Mouse (Mus musculus) CH12.LX (cell line): ENCODE measurements around the gene Mapk13. TPM values are rescaled to one million over a fixed set of nuclear protein-coding genes. Genes with fewer than 3 reads are reported as not detected.
A peak's percentile ranks its signal among the peaks of the same experiment; 100 is the strongest.

Source experiments
- DNase-seq: peaks from one replicate; pipeline ENCODE4 v3.0.0-alpha.2; 2013; ENCODE audit errors: extremely low read depth
- H3K27ac ChIP-seq: 2 replicates; pipeline ENCODE4 v1.5.1; 2012; ENCODE audit warnings: low read depth, mild to moderate bottlenecking, control low read depth, moderate library complexity; ENCODE audit not compliant: insufficient read depth
- H3K27me3 ChIP-seq: replicated peaks from 2 replicates; pipeline ENCODE3; 2012; ENCODE audit warnings: inconsistent platforms
- H3K36me3 ChIP-seq, 2 experiments: replicated peaks in 1 of 2; 2 replicates each; pipeline versions ENCODE3 to v1.6.1; 2012; ENCODE audit warnings: inconsistent platforms in 1 of 2, low read length in 1 of 2, mild to moderate bottlenecking in 1 of 2, mixed read lengths in 1 of 2, moderate library complexity in 1 of 2; ENCODE audit not compliant: control insufficient read depth in 1 of 2, insufficient read depth in 1 of 2
- H3K4me1 ChIP-seq, 2 experiments: 2 replicates each; pipeline ENCODE4 v1.6.1; 2012; ENCODE audit warnings: inconsistent platforms in 1 of 2, moderate library complexity in 1 of 2; ENCODE audit not compliant: insufficient read depth in 2 of 2, control insufficient read depth in 1 of 2
- H3K4me2 ChIP-seq: 2 replicates; pipeline ENCODE4 v1.6.1; 2012; ENCODE audit warnings: low read depth, mild to moderate bottlenecking, control low read depth; ENCODE audit not compliant: poor library complexity, insufficient read depth, severe bottlenecking
- H3K4me3 ChIP-seq, 3 experiments: fragments of 150-350 bp in 1 of 3; sonication (generic) in 1 of 3; replicated peaks in 1 of 3; 2 replicates each; pipeline versions ENCODE3 to v1.5.1; 2011 to 2012; ENCODE audit warnings: low read depth in 2 of 3, low read length in 2 of 3, mild to moderate bottlenecking in 2 of 3, moderate library complexity in 2 of 3, control low read depth in 1 of 3, improper control_type of control experiment in 1 of 3, inconsistent platforms in 1 of 3, mixed read lengths in 1 of 3; ENCODE audit not compliant: poor library complexity in 1 of 3
- H3K79me2 ChIP-seq: replicated peaks from 2 replicates; pipeline ENCODE4 v1.6.1; 2012; ENCODE audit warnings: mild to moderate bottlenecking, moderate library complexity; ENCODE audit not compliant: control insufficient read depth, poor library complexity, insufficient read depth, severe bottlenecking; ENCODE audit errors: extremely low read depth
- H3K9ac ChIP-seq: 2 replicates; pipeline ENCODE4 v1.6.1; 2012; ENCODE audit warnings: low read depth, mild to moderate bottlenecking, control low read depth, moderate library complexity; ENCODE audit not compliant: insufficient read depth
- H3K9me3 ChIP-seq: replicated peaks from 2 replicates; pipeline ENCODE3; 2012; ENCODE audit warnings: low read length, inconsistent platforms, mixed read lengths
- BHLHE40 ChIP-seq: IDR thresholded peaks from 2 replicates; pipeline ENCODE4 v1.6.1; 2011; ENCODE audit warnings: mild to moderate bottlenecking, low read depth, low read length, improper control_type of control experiment
- CHD1 ChIP-seq: IDR thresholded peaks from 2 replicates; pipeline ENCODE4 v1.6.1; 2012; ENCODE audit warnings: low read depth, low read length, improper control_type of control experiment, inconsistent platforms
- CHD2 ChIP-seq: IDR thresholded peaks from 2 replicates; pipeline ENCODE4 v1.6.1; 2011; ENCODE audit warnings: low read length, improper control_type of control experiment
- E2F4 ChIP-seq: IDR thresholded peaks from 2 replicates; pipeline ENCODE4 v1.6.1; 2011; ENCODE audit warnings: low read depth, low read length, improper control_type of control experiment; ENCODE audit not compliant: insufficient replicate concordance
- ELF1 ChIP-seq: IDR thresholded peaks from 2 replicates; pipeline ENCODE4 v1.6.1; 2014; ENCODE audit warnings: low read depth, mild to moderate bottlenecking, inconsistent platforms, low read length, improper control_type of control experiment
- GABPA ChIP-seq: IDR thresholded peaks from 2 replicates; pipeline ENCODE4 v1.6.1; 2012; ENCODE audit warnings: low read depth, low read length, improper control_type of control experiment, inconsistent platforms; ENCODE audit not compliant: insufficient replicate concordance
- IRF4 ChIP-seq: IDR thresholded peaks from 2 replicates; pipeline ENCODE4 v1.6.1; 2014; ENCODE audit warnings: low read depth, mild to moderate bottlenecking, inconsistent platforms, low read length, improper control_type of control experiment
- JUND ChIP-seq: conservative IDR thresholded peaks from 2 replicates; pipeline ENCODE4 v1.6.1; 2011; ENCODE audit warnings: low read depth, low read length, improper control_type of control experiment
- KAT2A ChIP-seq: IDR thresholded peaks from 2 replicates; pipeline ENCODE4 v1.6.1; 2012; ENCODE audit warnings: low read length, improper control_type of control experiment, inconsistent platforms; ENCODE audit not compliant: insufficient replicate concordance
- MAFK ChIP-seq: IDR thresholded peaks from 2 replicates; pipeline ENCODE4 v1.6.1; 2011; ENCODE audit warnings: low read length, improper control_type of control experiment; ENCODE audit not compliant: insufficient replicate concordance
- MAZ ChIP-seq: IDR thresholded peaks from 2 replicates; pipeline ENCODE4 v1.6.1; 2012; ENCODE audit warnings: low read depth, mild to moderate bottlenecking, inconsistent platforms, low read length, improper control_type of control experiment, moderate library complexity
- MEF2A ChIP-seq: IDR thresholded peaks from 2 replicates; pipeline ENCODE4 v1.6.1; 2014; ENCODE audit warnings: low read depth, mild to moderate bottlenecking, inconsistent platforms, low read length, improper control_type of control experiment, borderline replicate concordance
- NRF1 ChIP-seq: IDR thresholded peaks from 2 replicates; pipeline ENCODE4 v1.6.1; 2014; ENCODE audit warnings: low read depth, mild to moderate bottlenecking, inconsistent platforms, low read length, improper control_type of control experiment, moderate library complexity
- PAX5 ChIP-seq: IDR thresholded peaks from 2 replicates; pipeline ENCODE4 v1.6.1; 2012; ENCODE audit warnings: low read length, inconsistent platforms, mixed read lengths
- POLR2A ChIP-seq: IDR thresholded peaks from 2 replicates; pipeline ENCODE4 v1.6.1; 2011; ENCODE audit warnings: low read depth, mild to moderate bottlenecking, improper control_type of control experiment, low read length
- POLR2AphosphoS2 ChIP-seq: IDR thresholded peaks from 2 replicates; pipeline ENCODE4 v1.6.1; 2011; ENCODE audit warnings: low read depth, low read length, improper control_type of control experiment
- SIN3A ChIP-seq: IDR thresholded peaks from 2 replicates; pipeline ENCODE4 v1.6.1; 2012; ENCODE audit warnings: low read length, improper control_type of control experiment, inconsistent platforms
- SMC3 ChIP-seq: IDR thresholded peaks from 2 replicates; pipeline ENCODE4 v1.6.1; 2011; ENCODE audit warnings: low read depth, low read length, improper control_type of control experiment
- TBP ChIP-seq: conservative IDR thresholded peaks from 2 replicates; pipeline ENCODE4 v1.6.1; 2011; ENCODE audit warnings: low read depth, low read length, improper control_type of control experiment
- TCF12 ChIP-seq: IDR thresholded peaks from 2 replicates; pipeline ENCODE4 v1.6.1; 2014; ENCODE audit warnings: low read depth, mild to moderate bottlenecking, inconsistent platforms, low read length, improper control_type of control experiment
- USF1 ChIP-seq: IDR thresholded peaks from 2 replicates; pipeline ENCODE4 v1.6.1; 2014; ENCODE audit warnings: low read depth, mild to moderate bottlenecking, inconsistent platforms, low read length, improper control_type of control experiment
- USF2 ChIP-seq: conservative IDR thresholded peaks from 2 replicates; pipeline ENCODE4 v1.6.1; 2011; ENCODE audit warnings: low read depth, low read length, improper control_type of control experiment
- ZC3H11A ChIP-seq: IDR thresholded peaks from 2 replicates; pipeline ENCODE4 v1.6.1; 2012; ENCODE audit warnings: low read depth, mild to moderate bottlenecking, inconsistent platforms, low read length, improper control_type of control experiment
- ZKSCAN1 ChIP-seq: IDR thresholded peaks from 2 replicates; pipeline ENCODE4 v1.6.1; 2012; ENCODE audit warnings: low read depth, inconsistent platforms, low read length, improper control_type of control experiment, borderline replicate concordance
- ZMIZ1 ChIP-seq: IDR thresholded peaks from 2 replicates; pipeline ENCODE4 v1.6.1; 2012; ENCODE audit warnings: low read depth, mild to moderate bottlenecking, inconsistent platforms, low read length, improper control_type of control experiment
- ZNF384 ChIP-seq: IDR thresholded peaks from 2 replicates; pipeline ENCODE4 v1.6.1; 2012; ENCODE audit warnings: low read depth, low read length, improper control_type of control experiment, inconsistent platforms
- dilution Hi-C: fragments of 300-500 bp; cut with MboI; formaldehyde crosslinking; loops from 2 replicates; pipeline ENCODE4 v1.14.3; 2020; ENCODE audit warnings: low sequenced_read_pairs; ENCODE audit not compliant: extremely low pct_unique_long_range_greater_than_20kb, extremely low pct_ligation_motif_present
- in situ Hi-C: fragments of 300-500 bp; cut with MboI; formaldehyde crosslinking; loops from 3 replicates; pipeline ENCODE4 v1.14.3; 2019; ENCODE audit warnings: low sequenced_read_pairs, low pct_ligation_motif_present, low pct_unique_long_range_greater_than_20kb, mixed read lengths
- polyA plus RNA-seq: library from polyadenylated mRNA; unstranded; fragments of >175 nt; gene quantifications from 2 replicates; pipeline ENCODE4 v1.2.1, GENCODE M21; 2012; ENCODE audit warnings: low read depth; ENCODE audit not compliant: insufficient read length
- total RNA-seq, 2 experiments: library from RNA; depleted of rRNA; stranded (reverse); fragments of 300-350 nt in 1 of 2; fragments of >200 nt in 1 of 2; gene quantifications; 2 replicates each; pipeline ENCODE4 v1.2.3; 2012 to 2014

Mapk13 gene
- total and polyA plus RNA-seq, 3 experiments = not detected

GRCm38 (mm10) chr17:28736486-28736885 is 32.6 kb upstream of the Mapk13 start:
- peaks cover 26 to 81% of the 10 kb centered on the region in 2 experiments for H3K36me3 ChIP-seq
- dilution Hi-C loops = no loop called here
- in situ Hi-C loops = no loop called here
- H3K4me1 ChIP-seq = peaks cover 3 to 25% of the 10 kb centered on the region in 2 experiments; a peak in 2 of 4 replicates
- H3K27ac ChIP-seq = no peak overlapping the region
- no peak overlapping the region for H3K4me2 ChIP-seq
- no peaks in the 10 kb centered on the region for H3K9me3 ChIP-seq
- no peak overlapping the region for H3K4me3 ChIP-seq
- no peak for TF ChIP-seq TCF12
- no peak for TF ChIP-seq IRF4
- TF ChIP-seq SMC3 = no peak
- no peak for TF ChIP-seq ZKSCAN1
- no peak for TF ChIP-seq KAT2A
- TF ChIP-seq E2F4 = no peak
- TF ChIP-seq ZMIZ1 = no peak
- no peak for TF ChIP-seq ELF1
- TF ChIP-seq NRF1 = no peak
- TF ChIP-seq ZNF384 = no peak
- TF ChIP-seq PAX5 = no peak
- no peak for TF ChIP-seq USF2
- TF ChIP-seq ZC3H11A = no peak
- TF ChIP-seq MAFK = no peak
- TF ChIP-seq GABPA = no peak
- TF ChIP-seq CHD2 = no peak
- TF ChIP-seq POLR2A = no peak
- TF ChIP-seq CHD1 = no peak
- no peak for TF ChIP-seq BHLHE40
- H3K9ac ChIP-seq = no peak overlapping the region
- H3K79me2 ChIP-seq = no peaks in the 10 kb centered on the region; the same call in 1 of the 2 replicates
- H3K27me3 ChIP-seq = no peaks in the 10 kb centered on the region
- DNase-seq = peak; percentile 21

GRCm38 (mm10) chr17:28737973-28738372 is 31.1 kb upstream of the Mapk13 start:
- in situ Hi-C loops = no loop called here
- H3K4me2 ChIP-seq = no peak overlapping the region
- H3K9ac ChIP-seq = no peak overlapping the region
- no peaks in the 10 kb centered on the region for H3K27me3 ChIP-seq
- no peaks in the 10 kb centered on the region for H3K9me3 ChIP-seq
- TF ChIP-seq PAX5 (no peak), USF1 (no peak), JUND (no peak), TBP (no peak), MEF2A (no peak), CHD1 (no peak), POLR2AphosphoS2 (no peak), BHLHE40 (no peak), ZC3H11A (no peak), ELF1 (no peak), GABPA (no peak), MAZ (no peak), POLR2A (no peak), SMC3 (no peak), SIN3A (no peak), CHD2 (no peak), E2F4 (no peak), USF2 (no peak)
- H3K79me2 ChIP-seq = no peaks in the 10 kb centered on the region
- H3K36me3 ChIP-seq = peaks cover 30 to 79% of the 10 kb centered on the region in 2 experiments
- DNase-seq = no peak
- no peak overlapping the region for H3K4me3 ChIP-seq
- H3K4me1 ChIP-seq = peaks cover 3 to 32% of the 10 kb centered on the region in 2 experiments; a peak in 2 of 4 replicates
- dilution Hi-C loops = no loop called here
- no peak overlapping the region for H3K27ac ChIP-seq
